Mouse (Mus musculus): ENCODE measurements at regions not wholly inside any gene's neighbourhood (a gene's known extent, or its start where the extent isn't known, plus 50 kb on each side); places are given as distances from the start of the nearest gene placed in this dataset.

GRCm38 (mm10) chr12:60652236-60652635 is 870.7 kb upstream of the Lrfn5 start:
- no peak for DNase-seq (ENCODE audit: inconsistent ontology term)

GRCm38 (mm10) chr12:60675751-60676150 is 847.2 kb upstream of the Lrfn5 start:
- peak; percentile 16 for DNase-seq (ENCODE audit: inconsistent ontology term)

GRCm38 (mm10) chr12:60684036-60684435 is 838.9 kb upstream of the Lrfn5 start:
- no peak for DNase-seq (ENCODE audit: inconsistent ontology term)

GRCm38 (mm10) chr12:60717326-60717725 is 805.6 kb upstream of the Lrfn5 start:
- DNase-seq (ENCODE audit: inconsistent ontology term), result no peak
